Mouse (Mus musculus): ENCODE measurements around the gene Mab21l3.

- no peak for TF ChIP-seq CTCF (IDR thresholded peaks at IDR 0.05; ENCODE audit: low read depth, low read length)
- no peak for TF ChIP-seq TAL1 (conservative IDR thresholded peaks at IDR 0.05; ENCODE audit: low read depth, low read length)
- TF ChIP-seq GATA1 (IDR thresholded peaks at IDR 0.05; ENCODE audit: borderline replicate concordance, low read length), result no peak
- no peak for TF ChIP-seq GATA2 (IDR thresholded peaks at IDR 0.05; ENCODE audit: borderline replicate concordance, low read depth, low read length)
Measured at GRCm38 (mm10) chr3:101861856-101862255, 13.1 kb upstream of the Mab21l3 start.

Measured in G1E (cell line).